Mouse (Mus musculus): ENCODE measurements at regions not wholly inside any gene's neighbourhood (a gene's known extent, or its start where the extent isn't known, plus 50 kb on each side); places are given as distances from the start of the nearest gene placed in this dataset.

- no peak for DNase-seq (ENCODE audit: low spot score in 2 of 2)
Measured at GRCm38 (mm10) chr7:117260596-117260995, 120.2 kb upstream of the Xylt1 start.

- no peak for DNase-seq (ENCODE audit: low spot score in 2 of 2)
Measured at GRCm38 (mm10) chr7:117263126-117263525, 117.7 kb upstream of the Xylt1 start.

GRCm38 (mm10) chr7:117264341-117264740, 116.4 kb upstream of the Xylt1 start:
- no peak for DNase-seq (ENCODE audit: low spot score in 2 of 2)

- no peak for DNase-seq (ENCODE audit: low spot score in 2 of 2)
Measured at GRCm38 (mm10) chr7:117268096-117268495, 112.7 kb upstream of the Xylt1 start.

GRCm38 (mm10) chr7:117269263-117269897, 111.4 kb upstream of the Xylt1 start:
- no peak for DNase-seq (ENCODE audit: low spot score in 2 of 2)

GRCm38 (mm10) chr7:117278388-117278961, 102.3 kb upstream of the Xylt1 start:
- no peak for DNase-seq (ENCODE audit: low spot score in 2 of 2)

GRCm38 (mm10) chr7:117282194-117282593, 98.6 kb upstream of the Xylt1 start:
- DNase-seq (ENCODE audit: low spot score in 2 of 2) = no peak

GRCm38 (mm10) chr7:117285206-117285605, 95.6 kb upstream of the Xylt1 start:
- DNase-seq (ENCODE audit: low spot score in 2 of 2) = no peak

GRCm38 (mm10) chr7:117285985-117286384, 94.8 kb upstream of the Xylt1 start:
- DNase-seq (ENCODE audit: low spot score in 2 of 2) = no peak

- peak; percentile 59 to 74 for DNase-seq (ENCODE audit: low spot score in 2 of 2)
Measured at GRCm38 (mm10) chr7:117303705-117304104, 77.1 kb upstream of the Xylt1 start.

- peak; percentile 54 to 81 for DNase-seq (ENCODE audit: low spot score in 2 of 2)
Measured at GRCm38 (mm10) chr7:117310586-117311200, 70.1 kb upstream of the Xylt1 start.

GRCm38 (mm10) chr7:117311316-117311715, 69.5 kb upstream of the Xylt1 start:
- DNase-seq (ENCODE audit: low spot score in 2 of 2) = no peak

- no peak for DNase-seq (ENCODE audit: low spot score in 2 of 2)
Measured at GRCm38 (mm10) chr7:117316126-117316805, 64.5 kb upstream of the Xylt1 start.

GRCm38 (mm10) chr7:117317362-117317761, 63.4 kb upstream of the Xylt1 start:
- no peak for DNase-seq (ENCODE audit: low spot score in 2 of 2)

GRCm38 (mm10) chr7:117320552-117320951, 60.2 kb upstream of the Xylt1 start:
- DNase-seq (ENCODE audit: low spot score in 2 of 2) = peak in 1 of 2 experiments; percentile 3
